Mouse (Mus musculus): Measurements from ENCODE around the gene Higd1b. TPM values are rescaled to one million over a fixed set of nuclear protein-coding genes. Genes with fewer than 3 reads are reported as not detected.

The Higd1b gene
- polyA plus RNA-seq, 1 experiment from 2014 or later, result 0.55 TPM

DNA sequence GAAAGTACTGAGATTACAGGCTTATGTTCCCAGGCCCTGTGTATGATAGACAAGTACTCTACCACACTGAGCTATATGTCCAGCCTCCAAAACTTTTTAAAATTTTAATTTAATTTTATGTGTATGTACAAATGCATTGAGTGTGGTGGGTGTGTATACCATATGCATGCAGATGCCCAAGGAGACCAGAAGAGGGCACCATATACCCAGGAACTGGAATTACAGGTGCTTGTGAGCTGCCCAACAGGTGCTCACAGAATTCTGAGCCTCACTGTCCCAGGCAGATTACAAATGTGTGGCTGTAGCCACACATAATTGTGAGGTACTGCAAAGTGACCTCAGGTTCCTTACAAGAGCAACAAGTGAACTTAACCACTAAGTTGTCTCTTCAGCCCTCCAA is 18.1 kb downstream of the Higd1b start:
- Histone ChIP-seq H3K9me3 (no peaks in the 10 kb centered on the region), H3K4me2 (replicated peaks) (no peak overlapping the region), H3K4me1 (replicated peaks) (no peaks in the 10 kb centered on the region), H3K27me3 (replicated peaks) (no peaks in the 10 kb centered on the region), H3K36me3 (peaks cover 42% of the 10 kb centered on the region), H3K27ac (no peak overlapping the region), H3K4me3 (replicated peaks) (no peak overlapping the region), H3K9ac (no peak overlapping the region)
- no peak for ATAC-seq

DNA sequence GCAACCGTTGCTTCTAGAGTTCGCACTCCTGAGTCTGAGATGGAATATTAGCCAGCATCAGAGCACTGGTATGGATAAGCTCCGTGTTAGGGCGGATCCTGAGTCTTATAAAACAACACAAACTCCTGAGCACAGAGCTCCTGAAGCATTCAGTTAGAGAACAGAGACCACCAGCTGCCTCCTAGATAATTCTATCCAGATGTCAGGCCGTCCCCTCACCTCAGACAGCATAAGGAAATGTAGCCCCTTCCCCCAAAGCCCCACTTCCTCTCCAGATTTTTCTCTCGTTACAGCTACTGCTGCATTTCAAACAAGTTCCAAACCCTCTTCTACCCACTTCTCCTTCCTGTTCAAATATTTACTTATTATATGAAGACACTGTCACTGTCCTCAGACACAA is 20.3 kb downstream of the Higd1b start:
- no peak overlapping the region for H3K27ac ChIP-seq
- WGBS, result 81% methylated on average over 6 of the region's 6 CpGs
- H3K9me3 ChIP-seq, result no peaks in the 10 kb centered on the region
- no peak overlapping the region for H3K9ac ChIP-seq
- H3K4me3 ChIP-seq (replicated peaks), result no peak overlapping the region
- H3K4me2 ChIP-seq (replicated peaks), result no peak overlapping the region
- peaks cover 43% of the 10 kb centered on the region for H3K36me3 ChIP-seq
- no peaks in the 10 kb centered on the region for H3K27me3 ChIP-seq (replicated peaks)
- no peak for ATAC-seq
- H3K4me1 ChIP-seq (replicated peaks), result no peaks in the 10 kb centered on the region

DNA sequence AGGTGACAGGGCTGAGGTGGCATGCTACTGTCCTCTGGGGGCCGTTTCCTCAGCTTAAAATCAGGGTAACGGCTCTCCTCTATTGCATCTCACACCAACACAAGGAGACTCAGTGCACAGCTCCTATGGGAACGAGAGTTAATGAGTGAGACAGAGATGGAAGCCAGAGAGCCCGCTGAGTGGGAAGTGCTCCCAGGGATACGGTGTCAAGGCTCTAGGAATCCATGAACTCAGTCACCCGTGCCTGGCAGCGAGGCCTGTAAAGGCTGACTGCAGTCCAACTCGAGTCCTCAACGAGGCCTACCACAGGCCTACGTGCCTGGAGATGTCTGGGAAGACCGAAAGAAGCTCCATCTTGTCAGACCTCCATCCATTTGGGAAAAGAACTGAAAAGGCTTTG is 23.3 kb downstream of the Higd1b start:
- 94% methylated on average over 11 of the region's 11 CpGs for WGBS
- Histone ChIP-seq H3K4me2 (replicated peaks) (no peak overlapping the region), H3K27me3 (replicated peaks) (no peaks in the 10 kb centered on the region), H3K27ac (no peak overlapping the region), H3K4me1 (replicated peaks) (no peaks in the 10 kb centered on the region), H3K9ac (no peak overlapping the region), H3K36me3 (peaks cover 53% of the 10 kb centered on the region), H3K4me3 (replicated peaks) (no peak overlapping the region), H3K9me3 (no peaks in the 10 kb centered on the region)
- ATAC-seq, result no peak

DNA sequence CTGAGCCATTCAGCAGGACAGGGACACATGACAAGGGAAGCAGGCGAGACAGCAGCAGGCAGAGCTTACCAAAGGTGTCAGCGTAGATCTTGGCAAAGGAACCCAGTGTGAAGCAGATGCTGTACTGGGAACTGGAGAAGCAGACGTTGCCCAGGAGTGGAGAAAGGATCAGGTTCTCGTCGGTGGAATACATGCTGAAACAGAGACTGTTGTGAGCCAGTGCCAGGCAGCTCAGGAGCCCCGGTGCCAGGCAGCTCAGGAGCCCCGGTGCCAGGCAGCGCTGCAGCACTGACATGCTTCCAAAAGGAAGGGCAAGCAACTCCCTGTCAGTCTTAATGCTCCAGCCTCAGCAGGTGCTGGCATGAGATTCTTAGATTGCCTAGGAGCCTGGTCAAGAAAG is 24.3 kb downstream of the Higd1b start:
- 95% methylated on average over 8 of the region's 8 CpGs for WGBS
- no peaks in the 10 kb centered on the region for H3K9me3 ChIP-seq
- no peak overlapping the region for H3K9ac ChIP-seq
- H3K4me2 ChIP-seq (replicated peaks), result no peak overlapping the region
- H3K27ac ChIP-seq, result no peak overlapping the region
- no peak overlapping the region for H3K4me3 ChIP-seq (replicated peaks)
- ATAC-seq, result no peak
- no peaks in the 10 kb centered on the region for H3K4me1 ChIP-seq (replicated peaks)
- peaks cover 49% of the 10 kb centered on the region for H3K36me3 ChIP-seq
- no peaks in the 10 kb centered on the region for H3K27me3 ChIP-seq (replicated peaks)

DNA sequence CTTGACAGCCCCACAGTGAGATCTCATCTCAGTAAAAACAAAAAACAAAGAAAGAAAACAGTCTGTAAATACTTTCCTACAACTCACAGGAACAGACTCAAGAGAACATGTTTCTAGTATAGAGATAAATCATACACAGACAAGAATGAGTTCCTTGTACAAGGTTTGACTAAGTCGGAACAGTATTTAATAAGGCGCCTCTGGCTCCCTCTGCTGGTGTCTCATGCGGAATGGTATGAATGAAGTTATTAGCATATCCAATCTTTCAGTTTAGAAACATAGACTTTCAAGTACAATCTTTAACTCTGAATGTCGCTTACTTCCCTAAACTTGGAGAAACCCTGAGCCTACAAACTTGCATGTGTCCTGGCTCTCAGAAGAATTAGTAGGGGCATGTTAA is 28.6 kb downstream of the Higd1b start:
- H3K4me3 ChIP-seq (replicated peaks), result no peak overlapping the region
- ATAC-seq, result no peak
- H3K9me3 ChIP-seq, result no peaks in the 10 kb centered on the region
- H3K4me2 ChIP-seq (replicated peaks), result no peak overlapping the region
- no peaks in the 10 kb centered on the region for H3K27me3 ChIP-seq (replicated peaks)
- H3K36me3 ChIP-seq, result peaks cover 65% of the 10 kb centered on the region
- no peaks in the 10 kb centered on the region for H3K4me1 ChIP-seq (replicated peaks)
- 29% methylated on average over 4 of the region's 4 CpGs for WGBS
- H3K9ac ChIP-seq, result no peak overlapping the region
- H3K27ac ChIP-seq, result no peak overlapping the region

DNA sequence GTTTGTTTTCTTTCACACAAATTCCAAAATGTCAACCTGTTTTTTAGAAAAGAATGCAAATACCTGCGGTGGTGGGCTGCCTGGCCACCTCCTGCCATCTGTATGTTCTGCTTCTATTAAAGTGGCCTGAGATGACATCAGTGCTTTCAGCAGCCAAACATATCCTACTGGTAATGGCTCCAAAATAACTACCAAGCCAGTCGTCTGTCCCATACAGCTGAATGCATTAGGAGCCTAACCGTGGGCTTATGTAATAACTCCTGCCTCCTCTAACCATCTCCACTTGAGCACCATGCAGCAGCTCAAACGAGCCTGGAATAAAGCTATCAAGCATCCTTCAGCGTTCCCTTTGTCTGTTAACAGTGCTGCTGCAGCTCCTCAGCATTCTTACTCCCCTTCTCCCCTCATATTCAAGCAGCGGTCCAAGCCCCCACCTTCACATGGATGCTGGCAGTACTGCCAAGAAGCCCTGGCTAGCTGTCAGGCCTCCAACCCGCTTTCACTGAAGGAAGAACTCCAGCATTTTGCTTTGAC is 39.2 kb downstream of the Higd1b start:
- Histone ChIP-seq H3K4me1 (replicated peaks) (peaks cover 5% of the 10 kb centered on the region), H3K27ac (no peak overlapping the region), H3K36me3 (peaks cover 25% of the 10 kb centered on the region), H3K4me3 (replicated peaks) (no peak overlapping the region), H3K9ac (no peak overlapping the region), H3K4me2 (replicated peaks) (no peak overlapping the region), H3K9me3 (no peaks in the 10 kb centered on the region), H3K27me3 (replicated peaks) (no peaks in the 10 kb centered on the region)
- WGBS, result 90% methylated on average over 7 of the region's 7 CpGs
- no peak for ATAC-seq

DNA sequence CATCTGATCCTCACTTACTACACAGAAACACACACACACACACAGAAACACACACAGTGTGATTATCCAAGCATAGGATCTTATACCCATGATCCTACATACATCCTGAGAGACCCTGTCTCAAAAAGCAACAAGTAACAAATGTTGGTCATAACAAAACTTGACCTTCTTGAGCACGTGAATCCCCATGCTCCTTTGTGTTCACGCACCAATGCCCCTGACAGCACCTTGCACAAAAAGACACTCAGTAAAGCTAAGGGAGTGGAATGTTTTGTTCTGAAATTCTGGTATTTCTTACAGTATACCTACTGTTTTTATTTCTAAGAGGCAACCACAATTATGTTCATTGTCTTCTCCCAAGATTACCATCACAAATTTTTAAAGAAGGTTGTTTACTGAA is 43.9 kb downstream of the Higd1b start:
- peak overlapping the region; percentile 63 for H3K4me2 ChIP-seq (replicated peaks)

DNA sequence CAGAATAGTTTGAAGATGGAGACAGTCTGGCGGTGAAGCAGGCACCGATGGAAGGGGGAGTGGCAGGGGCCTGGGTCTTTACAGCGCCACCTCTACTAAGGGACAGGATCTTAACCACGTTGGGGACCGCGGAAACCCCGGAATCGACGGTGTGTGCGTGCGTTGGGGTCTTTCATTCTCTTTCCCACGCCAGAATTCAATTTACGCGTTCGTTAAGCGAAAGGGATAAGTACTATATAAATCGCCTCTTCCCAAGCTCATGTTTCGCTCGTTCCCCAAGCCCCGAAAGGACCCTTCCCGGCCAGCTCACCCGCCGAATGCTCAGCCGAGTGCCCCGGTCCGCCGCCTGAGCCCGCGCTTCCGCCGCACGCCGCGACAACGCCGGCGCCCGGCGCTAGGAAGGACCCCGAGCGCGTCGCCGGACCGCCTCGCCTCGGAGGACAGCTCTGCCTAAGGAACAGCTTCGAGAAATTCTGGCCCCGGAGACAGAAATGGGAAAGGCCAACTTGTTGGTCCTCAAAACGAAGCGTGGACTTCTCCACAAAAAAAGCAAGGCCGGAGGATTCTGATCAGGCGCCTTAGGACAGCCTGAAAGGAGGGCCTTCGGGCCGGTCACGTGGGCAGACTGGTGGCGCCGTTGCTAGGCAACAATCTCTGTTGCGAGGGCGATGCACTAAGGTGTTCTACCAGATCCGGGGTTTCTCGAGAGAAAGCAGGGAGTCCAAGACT is 45.1 kb downstream of the Higd1b start, which contains the start of the genes Eftud2 and Ccdc103:
Gene Eftud2 (minus strand): TSS at position 401 of the 729 bp plus-strand sequence.
Gene Ccdc103 (plus strand): TSS at position 620 of the 729 bp plus-strand sequence.
- under 1% methylated on average over 62 of the region's 62 CpGs for WGBS
- no peaks in the 10 kb centered on the region for H3K27me3 ChIP-seq (replicated peaks)
- peak within 1 kb of the TSS; percentile 63 for H3K4me2 ChIP-seq (replicated peaks)
- peaks cover 17% of the 10 kb centered on the region for H3K4me1 ChIP-seq (replicated peaks)
- H3K27ac ChIP-seq, result peak within 1 kb of the TSS; percentile 69
- 0 out of 2 replicates have a peak, but pooled peaks cover 3% of the 10 kb centered on the region for H3K36me3 ChIP-seq
- ATAC-seq, result peak; percentile 94
- no peaks in the 10 kb centered on the region for H3K9me3 ChIP-seq
- peak within 1 kb of the TSS; percentile 69 for H3K9ac ChIP-seq
- peak within 1 kb of the TSS; percentile 68 for H3K4me3 ChIP-seq (replicated peaks)

More for the DNA sequence above, 43.9 kb downstream of the Higd1b start:
- H3K27me3 ChIP-seq (replicated peaks), result no peaks in the 10 kb centered on the region
- H3K27ac ChIP-seq, result no peak overlapping the region
- no peak overlapping the region for H3K9ac ChIP-seq
- no peak overlapping the region for H3K4me3 ChIP-seq (replicated peaks)
- no peak for ATAC-seq
- peaks cover 11% of the 10 kb centered on the region; the same call in 1 of the 2 replicates for H3K36me3 ChIP-seq
- H3K4me1 ChIP-seq (replicated peaks), result peaks cover 12% of the 10 kb centered on the region
- no peaks in the 10 kb centered on the region for H3K9me3 ChIP-seq
- WGBS, result 80% methylated on average over 2 of the region's 2 CpGs

DNA sequence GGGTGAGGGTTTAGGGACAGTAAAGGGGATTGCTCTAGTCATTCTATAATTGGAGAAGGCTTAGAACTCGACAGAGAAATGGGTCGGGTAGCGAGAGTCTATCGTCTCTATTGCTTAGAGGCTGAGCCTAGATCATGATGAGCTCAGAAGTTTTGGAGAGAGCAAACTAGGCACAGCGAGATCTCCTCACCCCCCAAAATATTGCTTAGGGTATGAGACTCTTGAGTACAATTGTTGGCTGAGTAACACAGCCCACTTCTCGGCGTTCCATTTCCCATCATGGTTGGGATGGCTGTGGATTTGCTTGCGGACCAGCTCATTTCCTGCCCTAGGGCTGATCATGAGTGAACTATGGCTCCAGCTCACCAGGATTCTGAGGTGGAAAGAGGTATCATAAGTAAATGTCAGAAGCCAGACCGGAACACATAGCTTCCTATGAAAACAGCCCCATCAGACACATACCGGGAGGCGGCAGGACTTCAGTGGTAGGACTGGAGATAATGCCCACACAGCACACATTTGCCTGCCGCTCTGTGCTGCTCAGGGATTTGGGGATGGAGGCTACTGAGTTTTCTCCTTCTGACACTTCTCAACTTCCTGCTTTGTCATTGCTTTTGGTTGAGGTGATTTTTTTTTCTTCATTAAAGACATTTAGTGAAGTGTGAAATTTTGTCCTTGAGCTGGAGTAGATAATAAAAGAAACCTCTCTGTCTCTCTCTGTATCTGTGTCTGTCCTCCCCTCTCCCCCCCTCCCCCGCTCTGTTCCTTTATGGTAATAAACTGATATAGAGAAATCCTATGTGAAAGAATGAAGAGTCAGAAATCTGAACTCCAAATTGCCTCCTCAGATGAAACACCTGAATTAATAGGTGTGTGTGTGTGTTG is 45.9 kb downstream of the Higd1b start:
- 0 out of 2 replicates have a peak, but pooled peaks cover 3% of the 10 kb centered on the region for H3K36me3 ChIP-seq
- peak overlapping the region; percentile 63 for H3K4me2 ChIP-seq (replicated peaks)
- no peaks in the 10 kb centered on the region for H3K9me3 ChIP-seq
- peak overlapping the region; percentile 68 for H3K4me3 ChIP-seq (replicated peaks)
- no peak overlapping the region; the same call in 1 of the 2 replicates for H3K27ac ChIP-seq
- H3K9ac ChIP-seq, result peak overlapping the region; percentile 69
- no peaks in the 10 kb centered on the region; the same call in 1 of the 2 replicates for H3K27me3 ChIP-seq (replicated peaks)
- 15% methylated on average over 13 of the region's 13 CpGs for WGBS
- ATAC-seq, result peak; percentile 29
- H3K4me1 ChIP-seq (replicated peaks), result peaks cover 17% of the 10 kb centered on the region

DNA sequence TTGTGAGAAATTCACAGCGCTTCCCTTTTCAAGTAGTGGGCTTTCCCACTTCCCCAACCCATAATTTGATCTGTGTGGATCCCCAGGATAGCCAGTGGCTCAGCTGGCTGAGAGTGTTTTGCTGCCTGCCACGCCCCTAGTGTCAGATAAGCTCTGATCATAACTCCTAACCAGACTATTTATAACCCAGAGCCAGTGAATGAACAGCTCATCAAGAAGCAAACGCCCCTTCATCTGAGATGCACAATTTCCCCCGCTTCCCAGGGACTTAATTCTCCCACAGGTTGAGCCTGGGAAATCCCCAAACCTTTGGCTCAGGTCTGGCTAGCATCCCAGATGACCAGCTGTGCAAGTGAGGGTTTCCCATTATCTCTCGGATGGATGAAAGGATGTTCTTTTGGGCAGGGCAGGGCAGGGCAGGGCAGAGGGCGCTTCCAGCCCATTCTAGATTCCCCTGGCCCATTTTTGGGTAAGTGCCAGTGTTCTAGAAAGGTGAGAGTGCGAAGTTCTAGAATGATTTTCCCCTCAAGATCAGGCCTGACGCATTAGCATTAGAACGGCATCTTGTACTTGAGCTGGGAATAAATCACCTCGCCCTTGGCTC is 49.1 kb downstream of the Higd1b start, which contains the start of gene Fam187a:
Gene Fam187a (plus strand): TSS at position 554 of the 604 bp plus-strand sequence.
- no peak within 1 kb of the TSS for H3K9ac ChIP-seq

DNA sequence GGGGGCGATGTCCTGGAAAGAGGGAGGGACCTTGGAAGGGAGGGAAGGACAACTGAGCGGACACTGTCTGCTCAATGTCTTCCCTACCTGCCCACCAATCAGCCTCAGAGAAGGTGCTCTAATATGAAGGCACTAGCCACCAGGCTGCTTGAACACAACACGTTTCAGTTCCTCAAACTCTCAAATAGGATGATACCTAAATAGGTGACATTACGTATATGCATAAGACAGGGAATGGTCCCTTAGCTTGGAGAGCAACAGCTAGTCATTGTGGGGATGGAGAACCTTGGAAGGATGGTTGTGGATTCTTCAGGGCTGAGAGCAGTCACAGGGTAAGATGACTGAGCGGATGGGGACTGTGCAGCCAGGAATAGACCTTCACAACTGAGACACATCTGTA is 51.8 kb downstream of the Higd1b start:
- Histone ChIP-seq H3K27ac (no peak overlapping the region), H3K9ac (no peak overlapping the region), H3K4me3 (replicated peaks) (no peak overlapping the region), H3K27me3 (replicated peaks) (no peaks in the 10 kb centered on the region; the same call in 1 of the 2 replicates), H3K4me2 (replicated peaks) (no peak overlapping the region), H3K9me3 (no peaks in the 10 kb centered on the region), H3K4me1 (replicated peaks) (0 out of 2 replicates have a peak, but pooled peaks cover 5% of the 10 kb centered on the region), H3K36me3 (no peaks in the 10 kb centered on the region)
- ATAC-seq, result no peak
- WGBS, result 83% methylated on average over 5 of the region's 5 CpGs

More for the DNA sequence above, 49.1 kb downstream of the Higd1b start, which contains the start of gene Fam187a:
- H3K27me3 ChIP-seq (replicated peaks), result no peaks in the 10 kb centered on the region; the same call in 1 of the 2 replicates
- ATAC-seq, result no peak
- no peaks in the 10 kb centered on the region for H3K9me3 ChIP-seq
- no peak within 1 kb of the TSS for H3K27ac ChIP-seq
- H3K4me3 ChIP-seq (replicated peaks), result no peak within 1 kb of the TSS
- peaks cover 14% of the 10 kb centered on the region for H3K4me1 ChIP-seq (replicated peaks)
- H3K4me2 ChIP-seq (replicated peaks), result no peak within 1 kb of the TSS
- 51% methylated on average over 10 of the region's 10 CpGs for WGBS
- no peaks in the 10 kb centered on the region for H3K36me3 ChIP-seq

Measured in intestine, embryonic 15.5 days (tissue).